Mouse (Mus musculus) mammary gland, adult 2 months (tissue): ENCODE measurements around the gene Rbfox1. TPM values are rescaled to one million over a fixed set of nuclear protein-coding genes. Genes with fewer than 3 reads are reported as not detected.

ENCODE experiments used
- polyA plus RNA-seq: library from polyadenylated mRNA; depleted of rRNA; stranded (reverse); fragments of >200 nt; gene quantifications from 2 replicates; pipeline ENCODE4 v1.2.3, GENCODE M21; 2012; ENCODE audit warnings: low replicate concordance; rRNA removed

Rbfox1 gene
- polyA plus RNA-seq, result 0.27 and 26.8 TPM in 2 replicates

GRCm38 (mm10) chr16:5884746-5885689 lies at the start of gene Rbfox1:
Gene Rbfox1 (plus strand): TSS chr16:5885355.

